Mouse (Mus musculus): ENCODE measurements around the gene Nrtn. TPM values are rescaled to one million over a fixed set of nuclear protein-coding genes. Genes with fewer than 3 reads are reported as not detected.

The Nrtn gene
- total and polyA plus RNA-seq, 3 experiments, result 0.25 TPM; not detected in 2

DNA sequence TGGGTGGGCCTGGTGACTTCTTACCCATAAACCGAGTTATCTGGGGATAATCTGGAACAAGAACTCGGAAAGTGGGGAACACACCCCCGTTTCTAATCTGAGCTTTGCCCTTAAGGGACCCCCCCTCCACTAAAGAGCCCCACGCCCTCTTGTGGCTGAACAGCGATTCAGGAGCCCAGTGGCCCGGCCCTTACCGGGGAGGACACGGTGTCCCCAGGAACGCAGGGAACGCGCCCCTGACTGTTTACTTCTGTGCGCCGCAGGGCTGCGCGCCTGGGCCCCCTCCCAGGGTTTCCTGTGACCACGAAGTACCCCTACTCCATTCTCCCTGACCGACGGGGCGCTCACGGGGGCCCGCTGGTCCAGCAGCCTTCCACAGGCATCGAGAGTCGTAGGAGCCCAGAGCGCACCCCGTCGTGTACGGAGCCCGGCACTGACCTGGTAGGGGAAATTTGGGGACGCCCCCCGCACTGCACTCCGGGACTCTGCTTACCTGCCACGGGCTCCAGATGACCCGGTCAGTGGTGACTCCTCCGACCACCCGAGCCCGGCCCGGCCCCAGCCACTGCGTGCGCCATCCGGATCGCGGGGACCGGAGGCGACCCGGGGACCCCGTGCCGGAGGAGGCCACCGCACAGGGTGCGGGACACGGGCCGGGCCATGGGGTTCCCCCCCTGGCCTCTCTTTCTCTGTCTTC is 479 bp downstream of the Nrtn start:
- no peak for DNase-seq (ENCODE audit: extremely low read depth)
- Histone ChIP-seq H3K4me3 (replicated peaks in 1 of 3; ENCODE audit: low read depth in 2 of 3, low read length in 2 of 3, poor library complexity in 1 of 3) (no peak overlapping the region), H3K36me3 (replicated peaks in 1 of 2; ENCODE audit: control insufficient read depth in 1 of 2, insufficient read depth in 1 of 2, low read length in 1 of 2) (no peaks in the 10 kb centered on the region), H3K9ac (ENCODE audit: insufficient read depth, low read depth) (no peak overlapping the region), H3K27me3 (replicated peaks) (peaks cover 72% of the 10 kb centered on the region), H3K79me2 (replicated peaks; ENCODE audit: control insufficient read depth, extremely low read depth, insufficient read depth, poor library complexity, severe bottlenecking) (no peaks in the 10 kb centered on the region), H3K4me2 (ENCODE audit: insufficient read depth, low read depth, poor library complexity, severe bottlenecking) (0 out of 2 replicates have a peak overlapping the region, but pooled peaks have one; percentile 30), H3K27ac (ENCODE audit: insufficient read depth, low read depth) (no peak overlapping the region), H3K9me3 (replicated peaks; ENCODE audit: low read length) (peaks cover 7% of the 10 kb centered on the region), H3K4me1 (ENCODE audit: control insufficient read depth in 1 of 2, insufficient read depth in 2 of 2) (peaks cover 3 to 23% of the 10 kb centered on the region in 2 experiments; a peak in 3 of 4 replicates)
- TF ChIP-seq CTCF (conservative IDR thresholded peaks at IDR 0.05 in 1 of 2, IDR thresholded peaks at IDR 0.05 in 1 of 2; ENCODE audit: low read depth in 2 of 2, low read length in 2 of 2), result peak in 1 of 2 experiments; percentile 37; a peak in 2 of 4 replicates
- TF ChIP-seq JUND (conservative IDR thresholded peaks at IDR 0.05; ENCODE audit: low read depth, low read length), result no peak
- in situ Hi-C loops (cut with MboI; ENCODE audit: low pct_ligation_motif_present, low pct_unique_long_range_greater_than_20kb, low sequenced_read_pairs) (no loop called here), dilution Hi-C loops (cut with MboI; ENCODE audit: extremely low pct_ligation_motif_present, extremely low pct_unique_long_range_greater_than_20kb, low sequenced_read_pairs) (no loop called here)

DNA sequence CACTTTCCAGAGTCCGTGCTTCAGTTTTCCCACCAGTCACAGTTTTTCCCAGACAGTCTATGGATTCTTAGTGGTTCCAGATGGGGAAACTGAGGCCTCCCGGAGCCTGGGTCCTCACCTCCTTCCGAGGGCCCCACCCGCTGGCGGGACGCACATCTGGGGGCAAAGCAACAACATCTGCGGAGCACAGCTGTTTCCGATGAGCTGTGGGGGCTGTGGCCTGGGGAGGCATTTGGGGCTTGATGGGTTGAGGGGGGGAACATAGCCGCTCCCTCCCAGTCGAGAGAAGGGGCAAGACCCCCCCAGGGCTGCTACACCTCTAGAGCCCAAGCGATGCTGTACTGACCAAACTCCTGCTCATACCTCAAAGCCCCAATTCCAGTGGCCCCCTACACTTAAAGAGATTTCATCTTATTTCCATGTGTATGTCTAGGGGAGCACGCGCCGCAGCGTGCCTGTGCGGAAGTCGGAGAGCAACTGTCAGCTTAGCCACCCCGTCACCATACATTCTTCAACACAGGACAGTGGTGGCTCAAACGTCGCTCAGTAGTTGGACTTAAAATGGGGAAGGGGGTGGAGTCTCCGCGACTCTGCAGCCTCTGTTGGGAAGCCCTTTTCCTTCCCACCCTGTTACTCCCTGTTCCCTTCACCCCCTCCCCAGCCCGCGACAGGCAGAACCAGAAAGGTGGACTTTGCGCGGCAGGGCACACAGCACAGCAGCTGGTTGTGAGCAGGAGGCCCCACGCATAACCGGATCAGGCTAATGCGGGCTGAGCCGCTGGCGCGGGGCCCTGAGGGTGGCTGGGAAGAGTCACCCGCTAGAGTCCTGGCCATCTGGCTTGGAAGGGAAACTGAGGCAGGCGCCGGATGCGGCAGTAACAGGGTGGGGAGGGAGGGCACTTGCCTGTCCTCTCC is 2.8 kb downstream of the Nrtn start:
- Histone ChIP-seq H3K27ac (ENCODE audit: insufficient read depth, low read depth) (no peak overlapping the region), H3K36me3 (replicated peaks in 1 of 2; ENCODE audit: control insufficient read depth in 1 of 2, insufficient read depth in 1 of 2, low read length in 1 of 2) (no peaks in the 10 kb centered on the region), H3K27me3 (replicated peaks) (peaks cover 61% of the 10 kb centered on the region), H3K9ac (ENCODE audit: insufficient read depth, low read depth) (no peak overlapping the region), H3K79me2 (replicated peaks; ENCODE audit: control insufficient read depth, extremely low read depth, insufficient read depth, poor library complexity, severe bottlenecking) (no peaks in the 10 kb centered on the region), H3K9me3 (replicated peaks; ENCODE audit: low read length) (peaks cover 24% of the 10 kb centered on the region), H3K4me2 (ENCODE audit: insufficient read depth, low read depth, poor library complexity, severe bottlenecking) (no peak overlapping the region), H3K4me1 (ENCODE audit: control insufficient read depth in 1 of 2, insufficient read depth in 2 of 2) (peaks cover 3 to 14% of the 10 kb centered on the region in 2 experiments; a peak in 3 of 4 replicates), H3K4me3 (replicated peaks in 1 of 3; ENCODE audit: low read depth in 2 of 3, low read length in 2 of 3, poor library complexity in 1 of 3) (no peak overlapping the region)
- dilution Hi-C loops (cut with MboI; ENCODE audit: extremely low pct_ligation_motif_present, extremely low pct_unique_long_range_greater_than_20kb, low sequenced_read_pairs), result no loop called here
- DNase-seq (ENCODE audit: extremely low read depth), result no peak
- in situ Hi-C loops (cut with MboI; ENCODE audit: low pct_ligation_motif_present, low pct_unique_long_range_greater_than_20kb, low sequenced_read_pairs), result no loop called here
- TF ChIP-seq NRF1 (IDR thresholded peaks at IDR 0.05; ENCODE audit: low read depth, low read length), result no peak

DNA sequence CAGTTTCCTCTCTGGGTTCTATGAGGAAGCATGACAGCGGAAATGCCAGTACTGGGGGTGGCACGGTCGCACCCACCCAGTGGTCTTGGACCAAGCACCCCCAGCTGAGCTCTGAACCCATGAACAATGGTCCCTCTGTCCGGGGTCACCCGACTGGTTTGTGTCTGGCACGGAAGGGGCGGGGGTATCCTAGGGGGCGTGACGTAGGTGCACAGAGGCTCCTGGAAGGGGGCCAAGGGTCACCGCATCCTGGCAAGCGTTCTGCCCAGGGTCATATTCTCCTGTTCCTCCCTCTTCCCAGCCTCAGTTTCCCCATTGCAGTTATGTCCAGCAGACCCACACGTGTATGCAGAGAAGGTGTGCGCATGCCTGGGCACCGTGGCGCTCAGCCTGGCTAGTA is 3.9 kb downstream of the Nrtn start:
- in situ Hi-C loops (cut with MboI; ENCODE audit: low pct_ligation_motif_present, low pct_unique_long_range_greater_than_20kb, low sequenced_read_pairs), result no loop called here
- Histone ChIP-seq H3K4me3 (replicated peaks in 1 of 3; ENCODE audit: low read depth in 2 of 3, low read length in 2 of 3, poor library complexity in 1 of 3) (no peak overlapping the region), H3K9me3 (replicated peaks; ENCODE audit: low read length) (peaks cover 26% of the 10 kb centered on the region), H3K4me1 (ENCODE audit: control insufficient read depth in 1 of 2, insufficient read depth in 2 of 2) (peaks cover 3 to 14% of the 10 kb centered on the region in 2 experiments; a peak in 3 of 4 replicates), H3K9ac (ENCODE audit: insufficient read depth, low read depth) (no peak overlapping the region), H3K79me2 (replicated peaks; ENCODE audit: control insufficient read depth, extremely low read depth, insufficient read depth, poor library complexity, severe bottlenecking) (no peaks in the 10 kb centered on the region), H3K4me2 (ENCODE audit: insufficient read depth, low read depth, poor library complexity, severe bottlenecking) (no peak overlapping the region), H3K27me3 (replicated peaks) (peaks cover 59% of the 10 kb centered on the region), H3K36me3 (replicated peaks in 1 of 2; ENCODE audit: control insufficient read depth in 1 of 2, insufficient read depth in 1 of 2, low read length in 1 of 2) (no peaks in the 10 kb centered on the region), H3K27ac (ENCODE audit: insufficient read depth, low read depth) (no peak overlapping the region)
- no peak for DNase-seq (ENCODE audit: extremely low read depth)
- dilution Hi-C loops (cut with MboI; ENCODE audit: extremely low pct_ligation_motif_present, extremely low pct_unique_long_range_greater_than_20kb, low sequenced_read_pairs), result no loop called here
- TF ChIP-seq CTCF (conservative IDR thresholded peaks at IDR 0.05 in 1 of 2, IDR thresholded peaks at IDR 0.05 in 1 of 2; ENCODE audit: low read depth in 2 of 2, low read length in 2 of 2), result no peak
- no peak for TF ChIP-seq E2F4 (IDR thresholded peaks at IDR 0.05; ENCODE audit: insufficient replicate concordance, low read depth, low read length)
- no peak for TF ChIP-seq MAZ (IDR thresholded peaks at IDR 0.05; ENCODE audit: low read depth, low read length)
- no peak for TF ChIP-seq JUND (conservative IDR thresholded peaks at IDR 0.05; ENCODE audit: low read depth, low read length)
- no peak for TF ChIP-seq SMC3 (IDR thresholded peaks at IDR 0.05; ENCODE audit: low read depth, low read length)
- no peak for TF ChIP-seq JUN (IDR thresholded peaks at IDR 0.05; ENCODE audit: insufficient read depth, low read depth, low read length)
- no peak for TF ChIP-seq USF2 (conservative IDR thresholded peaks at IDR 0.05; ENCODE audit: low read depth, low read length)
- TF ChIP-seq CHD2 (IDR thresholded peaks at IDR 0.05; ENCODE audit: low read length), result no peak
- no peak for TF ChIP-seq ELF1 (IDR thresholded peaks at IDR 0.05; ENCODE audit: low read depth, low read length)
